Mouse (Mus musculus) cerebellum, postnatal 10 days (tissue): Measurements from ENCODE around the gene Nifk.
A peak's percentile ranks its signal among the peaks of the same experiment; 100 is the strongest.

Experiments used
- DNase-seq, 2 experiments: peaks; one replicate each; pipeline ENCODE4 v3.0.0; 2021; ENCODE audit warnings: mixed read lengths in 2 of 2

Gene Nifk

GRCm38 (mm10) chr1:118321661-118322201 lies at the start of gene Nifk:
Nifk (plus strand) TSS chr1:118321839.
- peak; percentile 95 to 96 for DNase-seq

GRCm38 (mm10) chr1:118275139-118275538 lies 46.5 kb upstream of the Nifk start:
- peak; percentile 41 to 52 for DNase-seq

- no peak for DNase-seq
Measured at GRCm38 (mm10) chr1:118292291-118292690, 29.3 kb upstream of the Nifk start.

GRCm38 (mm10) chr1:118294192-118294591 lies 27.4 kb upstream of the Nifk start:
- no peak for DNase-seq

- DNase-seq: no peak
Measured at GRCm38 (mm10) chr1:118294826-118295225, 26.8 kb upstream of the Nifk start.

- DNase-seq: no peak
Measured at GRCm38 (mm10) chr1:118296673-118297072, 25.0 kb upstream of the Nifk start.

- no peak for DNase-seq
Measured at GRCm38 (mm10) chr1:118297719-118298118, 23.9 kb upstream of the Nifk start.

GRCm38 (mm10) chr1:118310780-118311621 lies 10.6 kb upstream of the Nifk start:
- DNase-seq: peak; percentile 92 to 96

GRCm38 (mm10) chr1:118311622-118312326 lies 9.9 kb upstream of the Nifk start, which contains the start of gene Tsn:
Tsn (minus strand) TSS chr1:118311739.
- DNase-seq: peak; percentile 11

GRCm38 (mm10) chr1:118320696-118321095 lies 943 bp upstream of the Nifk start:
- DNase-seq: peak; percentile 49 to 63

GRCm38 (mm10) chr1:118334749-118335713 lies 13.4 kb downstream of the Nifk start:
- DNase-seq: no peak

- peak in 1 of 2 experiments; percentile 20 for DNase-seq
Measured at GRCm38 (mm10) chr1:118335847-118336246, 14.2 kb downstream of the Nifk start.

GRCm38 (mm10) chr1:118337921-118338320 lies 16.3 kb downstream of the Nifk start:
- no peak for DNase-seq

GRCm38 (mm10) chr1:118343649-118344435 lies 22.2 kb downstream of the Nifk start:
- DNase-seq: no peak

- DNase-seq: no peak
Measured at GRCm38 (mm10) chr1:118349922-118350321, 28.3 kb downstream of the Nifk start.

- DNase-seq: peak; percentile 12 to 32
Measured at GRCm38 (mm10) chr1:118359071-118359761, 37.6 kb downstream of the Nifk start.

- DNase-seq: peak; percentile 20 to 34
Measured at GRCm38 (mm10) chr1:118367970-118368369, 46.3 kb downstream of the Nifk start.

GRCm38 (mm10) chr1:118368721-118369461 lies 47.3 kb downstream of the Nifk start:
- no peak for DNase-seq

- no peak for DNase-seq
Measured at GRCm38 (mm10) chr1:118377784-118378183, 56.1 kb downstream of the Nifk start.
